Mouse (Mus musculus): ENCODE measurements at regions not wholly inside any gene's neighbourhood (a gene's known extent, or its start where the extent isn't known, plus 50 kb on each side); places are given as distances from the start of the nearest gene placed in this dataset.

DNA sequence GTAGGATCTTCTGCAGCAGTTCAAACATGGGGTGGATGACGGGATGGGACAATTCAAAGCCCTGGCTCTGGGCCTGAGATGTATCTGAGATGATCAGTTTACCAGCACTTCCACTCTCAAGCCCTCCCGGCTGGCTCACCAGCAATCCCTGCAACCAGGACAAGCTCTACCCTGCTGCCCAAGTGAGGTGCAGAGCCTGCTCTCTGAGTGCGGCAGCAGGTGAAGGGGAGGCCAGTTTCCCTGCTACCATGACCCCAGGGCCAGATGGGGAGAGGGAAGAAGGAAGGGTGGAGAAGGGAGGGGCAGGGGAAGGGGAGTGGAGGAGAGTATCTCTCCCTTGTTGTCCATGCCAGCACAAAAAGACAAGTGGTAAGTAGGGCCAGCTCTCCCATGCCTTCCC, 638.9 kb upstream of the Gm38303 start:
- ATAC-seq (replicated peaks): no peak
- Histone ChIP-seq H3K4me2 (replicated peaks) (no peak overlapping the region), H3K36me3 (no peaks in the 10 kb centered on the region), H3K9ac (replicated peaks) (no peak overlapping the region), H3K27ac (replicated peaks) (no peak overlapping the region), H3K27me3 (no peaks in the 10 kb centered on the region), H3K4me1 (no peaks in the 10 kb centered on the region), H3K9me3 (no peaks in the 10 kb centered on the region), H3K4me3 (no peak overlapping the region)
- WGBS: 93% methylated on average over 3 of the region's 3 CpGs

DNA sequence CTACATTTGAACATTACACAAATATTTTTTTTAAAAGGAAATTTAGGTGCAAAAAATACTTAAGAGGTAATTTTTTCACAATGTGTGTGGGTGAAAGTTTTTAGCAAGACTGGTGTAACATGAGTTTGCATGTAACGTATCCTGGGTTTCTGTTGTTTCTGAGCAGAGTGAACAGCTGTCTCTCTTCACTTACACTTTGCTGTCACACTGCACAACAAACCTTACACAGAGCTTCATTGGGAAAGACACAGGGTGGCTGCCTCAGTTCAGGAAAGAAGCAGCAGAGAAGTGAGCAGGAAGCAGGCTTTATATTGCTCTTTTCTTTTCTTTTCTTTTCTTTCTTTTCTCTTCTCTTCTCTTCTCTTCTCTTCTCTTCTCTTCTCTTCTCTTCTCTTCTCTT, 617.1 kb upstream of the Gm38303 start:
- Histone ChIP-seq H3K4me1 (no peaks in the 10 kb centered on the region), H3K36me3 (no peaks in the 10 kb centered on the region), H3K27me3 (no peaks in the 10 kb centered on the region), H3K27ac (replicated peaks) (no peak overlapping the region), H3K9me3 (no peaks in the 10 kb centered on the region), H3K4me2 (replicated peaks) (no peak overlapping the region), H3K9ac (replicated peaks) (no peak overlapping the region), H3K4me3 (no peak overlapping the region)
- no peak for ATAC-seq (replicated peaks)
- WGBS: 96% methylated on average over 1 of the region's 1 CpGs

DNA sequence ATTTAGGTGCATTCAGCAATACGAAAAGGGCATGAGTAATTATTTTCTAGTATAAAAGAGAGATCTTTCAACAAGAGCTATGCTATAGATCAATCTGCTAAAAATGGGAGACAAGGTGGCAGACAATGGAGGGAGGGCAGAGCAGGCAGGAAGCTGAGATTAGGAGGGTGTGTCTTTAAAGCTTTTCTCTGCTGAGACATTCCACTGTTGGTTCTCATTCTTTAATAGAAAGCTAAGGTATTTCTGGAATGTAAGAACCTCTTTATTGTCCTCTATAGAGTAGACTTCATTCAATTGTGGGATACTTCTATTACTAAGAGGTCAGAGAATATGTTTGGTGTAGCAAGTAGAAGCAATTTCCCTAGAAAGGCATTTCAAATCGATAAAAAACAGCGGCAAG, 581.6 kb upstream of the Gm38303 start:
- Histone ChIP-seq H3K27ac (replicated peaks) (no peak overlapping the region), H3K4me3 (no peak overlapping the region), H3K4me1 (no peaks in the 10 kb centered on the region), H3K4me2 (replicated peaks) (no peak overlapping the region), H3K36me3 (no peaks in the 10 kb centered on the region), H3K9ac (replicated peaks) (no peak overlapping the region), H3K27me3 (no peaks in the 10 kb centered on the region), H3K9me3 (no peaks in the 10 kb centered on the region)
- ATAC-seq (replicated peaks): no peak
- 59% methylated on average over 3 of the region's 3 CpGs for WGBS

DNA sequence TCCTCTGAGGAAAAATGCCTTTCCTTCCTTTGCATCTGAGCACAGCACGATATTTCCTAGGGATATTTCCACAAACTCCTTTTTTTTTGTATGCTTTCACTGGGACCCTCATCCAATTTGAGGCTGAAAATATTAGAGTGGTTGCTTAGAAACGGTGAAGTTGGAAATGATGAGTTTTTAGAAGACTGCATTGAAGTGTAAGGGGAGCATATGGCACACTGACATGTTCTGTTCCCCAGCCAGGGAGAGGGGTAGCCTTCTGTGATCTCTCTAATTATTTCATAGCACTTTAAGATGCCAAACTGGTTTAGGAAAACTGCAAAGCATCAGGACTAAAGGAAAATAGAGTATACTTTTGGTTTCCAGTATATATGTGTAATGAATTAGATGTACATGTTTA, 556.5 kb upstream of the Gm38303 start:
- peak overlapping the region; percentile 81 for H3K27ac ChIP-seq (replicated peaks)
- H3K4me1 ChIP-seq: peaks cover 5% of the 10 kb centered on the region
- no peaks in the 10 kb centered on the region for H3K9me3 ChIP-seq
- peak; percentile 98 for ATAC-seq (replicated peaks)
- H3K27me3 ChIP-seq: no peaks in the 10 kb centered on the region
- H3K4me2 ChIP-seq (replicated peaks): no peak overlapping the region
- H3K9ac ChIP-seq (replicated peaks): no peak overlapping the region
- no peak overlapping the region for H3K4me3 ChIP-seq
- WGBS: 46% methylated on average over 2 of the region's 2 CpGs
- H3K36me3 ChIP-seq: no peaks in the 10 kb centered on the region

Data from forebrain, embryonic 15.5 days (tissue).